Mouse (Mus musculus) midbrain, embryonic 16.5 days (tissue): ENCODE results near the gene Gsta1. TPM values are rescaled to one million over a fixed set of nuclear protein-coding genes. Genes with fewer than 3 reads are reported as not detected.

Experiments
- ATAC-seq: fragments of 200-750 bp; cut with Nextera tagmentation; 2 replicates; pipeline ENCODE4 v1.8.0; 2017; ENCODE audit warnings: moderate TSS enrichment
- H3K27ac ChIP-seq: fragments of 300-500 bp; sonication (generic); 2 replicates; pipeline ENCODE4 v1.5.1; 2014; ENCODE audit warnings: mild to moderate bottlenecking, low read length, mixed read lengths
- H3K27me3 ChIP-seq: fragments of 300-500 bp; sonication (generic); 2 replicates; pipeline ENCODE4 v1.6.1; 2014; ENCODE audit warnings: low read depth, low read length, mixed read lengths; ENCODE audit not compliant: control insufficient read depth, insufficient read depth
- H3K36me3 ChIP-seq: fragments of 300-500 bp; sonication (generic); 2 replicates; pipeline ENCODE4 v1.6.1; 2014; ENCODE audit warnings: mild to moderate bottlenecking, low read length, moderate library complexity, mixed read lengths; ENCODE audit not compliant: control insufficient read depth, insufficient read depth
- H3K4me1 ChIP-seq: fragments of 300-500 bp; sonication (generic); 2 replicates; pipeline ENCODE4 v1.6.1; 2014; ENCODE audit warnings: mild to moderate bottlenecking, low read length, mixed read lengths; ENCODE audit not compliant: control insufficient read depth, insufficient read depth
- H3K4me2 ChIP-seq: fragments of 300-500 bp; sonication (generic); 2 replicates; pipeline ENCODE4 v1.6.1; 2014; ENCODE audit warnings: mild to moderate bottlenecking, low read length, mixed read lengths
- H3K4me3 ChIP-seq: fragments of 300-500 bp; sonication (generic); 2 replicates; pipeline ENCODE4 v1.5.1; 2014; ENCODE audit warnings: low read depth, mild to moderate bottlenecking, low read length, moderate library complexity, mixed read lengths
- H3K9ac ChIP-seq: fragments of 300-500 bp; sonication (generic); 2 replicates; pipeline ENCODE4 v1.6.1; 2014; ENCODE audit warnings: low read depth, low read length, mixed read lengths
- H3K9me3 ChIP-seq: fragments of 300-500 bp; sonication (generic); replicated peaks from 2 replicates; pipeline ENCODE4 v1.6.1; 2014; ENCODE audit warnings: mild to moderate bottlenecking, low read length, mixed read lengths; ENCODE audit not compliant: control insufficient read depth, poor library complexity, severe bottlenecking
- WGBS: fragments of 180-500 bp; shearing (Covaris S2); extraction: QIAGEN DNeasy Blood & Tissue Kit; methylation state at CpG from one replicate; pipeline ENCODE4 v1.1.7; 2014; 5-methylcytosine and 5-hydroxymethylcytosine counted together
- polyA plus RNA-seq: library from polyadenylated mRNA; unstranded; fragments of >200 nt; fragmentation: Nextera tagmentation; extraction: Ambion mirVana; gene quantifications from 2 replicates; pipeline ENCODE4 v1.2.1, GENCODE M21; 2015

Gsta1 gene
- polyA plus RNA-seq, 1 experiment from 2014 or later, result not detected

DNA sequence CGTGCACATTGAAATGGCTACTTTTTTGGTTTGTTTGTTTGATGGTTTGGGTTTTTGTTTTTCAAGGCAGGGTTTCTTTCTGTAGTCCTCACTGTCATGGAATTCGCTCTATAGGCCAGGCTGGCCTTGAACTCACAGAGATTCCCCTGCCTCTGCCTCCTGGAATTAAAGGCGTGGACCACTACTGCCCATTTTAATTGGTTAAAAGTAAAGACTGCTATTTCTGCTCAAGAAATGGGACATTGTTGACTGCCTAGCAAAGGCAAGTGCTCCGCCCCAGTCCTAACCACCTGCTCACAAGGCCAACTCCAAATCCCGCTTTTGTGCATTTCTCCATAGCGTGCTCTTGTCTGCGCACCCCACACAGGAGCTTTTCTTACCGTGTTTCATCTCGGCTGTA, 32.7 kb upstream of the Gsta1 start:
- H3K4me3 ChIP-seq, result no peak overlapping the region
- H3K4me1 ChIP-seq, result no peaks in the 10 kb centered on the region
- WGBS, result 94% methylated on average over 9 of the region's 9 CpGs
- H3K9ac ChIP-seq, result no peak overlapping the region
- no peak overlapping the region for H3K27ac ChIP-seq
- H3K36me3 ChIP-seq, result no peaks in the 10 kb centered on the region
- no peak overlapping the region for H3K4me2 ChIP-seq
- ATAC-seq, result no peak
- no peaks in the 10 kb centered on the region for H3K27me3 ChIP-seq
- no peaks in the 10 kb centered on the region for H3K9me3 ChIP-seq

DNA sequence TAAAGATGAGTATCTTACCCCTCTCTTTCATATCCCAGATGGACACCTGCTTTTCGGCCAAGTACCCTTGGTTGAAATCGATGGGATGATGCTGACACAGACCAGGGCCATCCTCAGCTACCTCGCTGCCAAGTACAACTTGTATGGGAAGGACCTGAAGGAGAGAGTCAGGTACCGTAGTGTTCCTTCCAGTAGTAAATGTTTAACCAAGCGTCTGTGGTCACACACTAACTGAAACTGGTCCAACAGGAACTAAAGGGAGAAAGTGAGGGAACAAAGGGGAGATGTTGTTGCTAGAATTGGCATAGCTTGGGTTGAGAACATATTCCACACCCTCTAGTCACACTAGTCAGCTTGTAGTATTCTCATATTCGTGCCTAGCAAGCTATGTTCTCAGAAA, 26.3 kb upstream of the Gsta1 start:
- ATAC-seq, result no peak
- H3K9me3 ChIP-seq, result no peaks in the 10 kb centered on the region
- H3K9ac ChIP-seq, result no peak overlapping the region
- no peaks in the 10 kb centered on the region for H3K27me3 ChIP-seq
- no peak overlapping the region for H3K4me3 ChIP-seq
- H3K4me1 ChIP-seq, result no peaks in the 10 kb centered on the region
- no peak overlapping the region for H3K4me2 ChIP-seq
- no peaks in the 10 kb centered on the region for H3K36me3 ChIP-seq
- H3K27ac ChIP-seq, result no peak overlapping the region
- 91% methylated on average over 6 of the region's 6 CpGs for WGBS

DNA sequence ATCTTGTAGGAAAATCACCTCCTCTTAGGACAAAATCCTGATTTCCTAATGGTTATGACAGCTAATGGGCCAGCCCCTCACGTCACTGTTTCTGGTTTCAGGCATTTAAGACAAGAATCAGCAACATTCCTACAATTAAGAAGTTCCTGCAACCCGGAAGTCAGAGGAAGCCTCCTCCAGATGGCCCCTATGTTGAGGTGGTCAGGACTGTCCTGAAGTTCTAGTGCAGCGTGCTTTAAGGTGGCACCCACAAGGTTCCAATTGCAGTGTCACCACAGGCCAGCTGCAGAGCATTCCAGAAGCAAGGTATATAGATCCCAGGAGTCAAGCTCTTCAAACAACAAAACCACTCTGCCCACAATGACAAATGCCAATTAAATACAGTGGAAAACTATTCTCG, 21.5 kb upstream of the Gsta1 start:
- Histone ChIP-seq H3K27ac (no peak overlapping the region), H3K4me3 (no peak overlapping the region), H3K9me3 (no peaks in the 10 kb centered on the region), H3K9ac (no peak overlapping the region), H3K4me1 (no peaks in the 10 kb centered on the region), H3K36me3 (no peaks in the 10 kb centered on the region), H3K27me3 (no peaks in the 10 kb centered on the region), H3K4me2 (no peak overlapping the region)
- WGBS, result 87% methylated on average over 4 of the region's 4 CpGs
- ATAC-seq, result no peak

DNA sequence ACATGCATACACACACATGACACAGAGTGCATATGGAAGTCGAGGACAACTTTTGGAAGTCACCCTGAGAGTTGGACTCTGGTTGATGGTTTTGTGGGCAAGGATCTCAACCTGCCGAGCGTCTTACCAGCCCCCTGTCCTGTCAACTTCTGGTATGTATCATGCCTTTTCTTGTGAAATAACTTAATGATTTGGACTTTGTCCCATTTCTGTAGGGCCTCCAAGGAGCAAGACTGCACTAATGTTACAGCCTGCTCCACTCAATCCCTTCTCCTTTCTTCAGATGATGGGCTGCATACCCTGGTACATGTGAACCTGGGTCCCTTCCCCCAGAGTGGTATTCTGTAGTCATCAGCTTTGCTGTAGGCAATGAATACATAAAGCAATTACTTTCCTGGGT, 20.4 kb upstream of the Gsta1 start:
- 91% methylated on average over 3 of the region's 3 CpGs for WGBS
- no peak for ATAC-seq
- H3K27me3 ChIP-seq, result no peaks in the 10 kb centered on the region
- H3K9me3 ChIP-seq, result no peaks in the 10 kb centered on the region
- H3K4me2 ChIP-seq, result no peak overlapping the region
- no peak overlapping the region for H3K27ac ChIP-seq
- H3K36me3 ChIP-seq, result no peaks in the 10 kb centered on the region
- no peak overlapping the region for H3K4me3 ChIP-seq
- H3K9ac ChIP-seq, result no peak overlapping the region
- H3K4me1 ChIP-seq, result no peaks in the 10 kb centered on the region

DNA sequence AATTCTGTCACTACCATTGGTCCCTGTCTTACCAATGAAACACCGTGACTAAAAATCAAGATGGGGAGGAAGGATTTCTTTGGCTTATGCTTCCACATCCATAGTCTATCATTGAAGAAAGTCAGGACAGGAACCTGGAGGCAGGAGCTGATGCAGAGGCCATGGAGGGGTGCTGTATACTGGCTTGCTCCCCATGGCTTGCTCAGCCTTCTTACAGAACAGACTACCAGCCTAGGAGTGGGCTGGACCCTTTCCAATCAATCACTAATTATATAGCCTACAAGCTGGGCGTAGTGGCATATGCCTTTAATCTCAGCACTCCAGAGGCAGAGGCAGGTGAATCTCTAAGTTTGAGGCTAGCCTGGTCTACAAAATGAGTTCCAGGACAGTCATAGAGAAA, 19.6 kb upstream of the Gsta1 start:
- H3K9me3 ChIP-seq, result no peaks in the 10 kb centered on the region
- no peaks in the 10 kb centered on the region for H3K36me3 ChIP-seq
- H3K27me3 ChIP-seq, result no peaks in the 10 kb centered on the region
- H3K9ac ChIP-seq, result no peak overlapping the region
- H3K4me1 ChIP-seq, result no peaks in the 10 kb centered on the region
- H3K4me3 ChIP-seq, result no peak overlapping the region
- no peak overlapping the region for H3K4me2 ChIP-seq
- ATAC-seq, result no peak
- no peak overlapping the region for H3K27ac ChIP-seq
- WGBS, result 96% methylated on average over 2 of the region's 2 CpGs

DNA sequence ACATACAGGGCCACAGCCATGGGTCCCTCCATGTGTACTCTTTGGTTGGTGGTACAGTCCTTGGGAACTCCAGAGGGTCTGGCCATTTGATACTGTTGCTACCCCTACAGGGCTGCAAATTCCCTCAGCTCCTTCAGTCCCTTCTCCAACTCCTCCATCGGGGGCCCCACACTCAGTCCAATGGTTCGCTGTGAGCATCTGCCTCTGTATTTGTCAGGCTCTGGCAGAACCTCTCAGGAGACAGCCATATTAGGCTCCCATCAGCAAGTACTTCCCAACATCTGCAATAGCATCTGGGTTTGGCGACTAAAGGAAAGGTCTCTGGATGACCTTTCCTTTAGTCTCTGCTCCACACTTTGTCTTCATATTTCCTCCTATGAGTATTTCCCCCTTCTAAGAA, 18.9 kb upstream of the Gsta1 start:
- Histone ChIP-seq H3K4me2 (no peak overlapping the region), H3K9me3 (no peaks in the 10 kb centered on the region), H3K27me3 (no peaks in the 10 kb centered on the region), H3K9ac (no peak overlapping the region), H3K36me3 (no peaks in the 10 kb centered on the region), H3K27ac (no peak overlapping the region), H3K4me1 (no peaks in the 10 kb centered on the region), H3K4me3 (no peak overlapping the region)
- no peak for ATAC-seq
- 95% methylated on average over 3 of the region's 3 CpGs for WGBS

DNA sequence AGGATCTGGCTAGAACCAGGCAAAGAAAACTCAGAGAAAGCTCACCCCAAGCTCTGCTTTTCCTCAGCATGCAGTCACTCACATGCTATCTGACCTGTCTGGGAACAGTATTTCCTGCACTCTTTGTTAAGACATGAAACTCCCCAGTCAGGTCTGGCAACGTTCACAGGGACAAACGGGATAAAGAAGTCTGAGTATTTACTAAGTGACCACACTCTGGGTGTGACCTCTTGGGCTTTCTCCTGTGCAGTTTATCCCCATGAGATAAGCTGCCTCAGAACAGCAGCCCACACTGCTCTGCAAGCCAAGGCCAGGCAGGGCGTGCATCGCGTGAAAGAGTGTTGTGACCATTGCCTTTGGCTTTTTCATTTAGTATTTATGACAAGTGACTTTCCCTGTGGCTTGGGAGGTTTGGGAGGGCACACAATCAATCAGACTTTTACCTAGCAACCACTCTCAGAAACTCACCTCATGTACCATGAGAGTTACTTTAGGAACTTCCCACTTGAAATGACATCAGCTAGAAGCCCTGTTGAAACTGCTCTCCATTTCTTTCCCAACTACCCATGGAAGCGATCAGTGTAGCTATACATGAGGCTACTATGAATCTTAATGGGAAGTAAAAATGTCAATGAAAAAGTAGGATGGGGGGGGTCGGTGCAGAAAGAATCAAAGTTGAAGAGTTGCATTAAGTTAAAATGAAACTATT, 18.0 kb upstream of the Gsta1 start:
- 84% methylated on average over 7 of the region's 7 CpGs for WGBS
- H3K4me2 ChIP-seq, result no peak overlapping the region
- H3K4me1 ChIP-seq, result no peaks in the 10 kb centered on the region
- ATAC-seq, result no peak
- H3K9me3 ChIP-seq, result no peaks in the 10 kb centered on the region
- no peaks in the 10 kb centered on the region for H3K27me3 ChIP-seq
- no peaks in the 10 kb centered on the region for H3K36me3 ChIP-seq
- H3K9ac ChIP-seq, result no peak overlapping the region
- H3K4me3 ChIP-seq, result no peak overlapping the region
- no peak overlapping the region for H3K27ac ChIP-seq

DNA sequence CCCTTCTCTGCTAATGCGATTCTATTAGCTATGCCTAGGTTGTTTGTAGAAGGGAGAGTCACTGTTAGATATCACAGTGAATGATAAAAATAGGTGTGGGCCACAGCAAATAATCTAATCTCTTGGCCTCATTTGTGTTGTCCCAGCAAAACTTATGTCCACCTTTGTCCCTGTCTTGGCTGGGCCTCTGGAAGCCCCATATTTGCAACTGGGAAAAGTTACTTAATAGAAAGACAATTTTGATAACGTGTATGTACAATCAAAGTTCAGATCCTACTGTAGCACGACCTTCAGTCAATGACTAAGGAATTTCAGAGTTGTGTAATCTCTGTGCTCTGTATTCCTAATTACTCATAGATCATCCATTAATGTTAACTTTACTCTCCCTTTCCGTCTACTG, 13.4 kb upstream of the Gsta1 start:
- H3K36me3 ChIP-seq, result no peaks in the 10 kb centered on the region
- H3K27me3 ChIP-seq, result no peaks in the 10 kb centered on the region
- no peak for ATAC-seq
- H3K4me1 ChIP-seq, result no peaks in the 10 kb centered on the region
- H3K4me2 ChIP-seq, result no peak overlapping the region
- 85% methylated on average over 4 of the region's 4 CpGs for WGBS
- no peak overlapping the region for H3K9ac ChIP-seq
- H3K9me3 ChIP-seq, result no peaks in the 10 kb centered on the region
- H3K27ac ChIP-seq, result no peak overlapping the region
- H3K4me3 ChIP-seq, result no peak overlapping the region

DNA sequence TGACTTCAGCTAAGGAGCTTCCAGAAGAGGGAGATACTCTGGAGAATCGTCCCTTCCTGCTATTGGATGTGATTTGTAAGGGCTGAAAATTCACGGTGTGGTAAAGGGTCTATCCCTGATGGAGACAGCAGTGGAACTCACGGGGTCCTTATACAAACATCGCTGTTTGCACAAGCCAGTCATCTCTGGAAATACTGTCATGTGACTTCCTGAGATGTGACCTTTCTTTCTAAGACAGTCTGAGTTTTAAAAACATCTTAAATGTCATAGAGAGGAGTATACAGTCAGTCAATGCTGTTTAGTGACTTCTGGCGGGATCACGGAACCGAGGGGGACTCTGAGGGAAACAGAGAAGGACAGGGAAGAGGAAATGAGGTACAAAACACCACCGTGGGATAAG, 7.8 kb upstream of the Gsta1 start:
- H3K9me3 ChIP-seq, result no peaks in the 10 kb centered on the region
- H3K9ac ChIP-seq, result no peak overlapping the region
- no peak overlapping the region for H3K27ac ChIP-seq
- H3K4me1 ChIP-seq, result no peaks in the 10 kb centered on the region
- H3K36me3 ChIP-seq, result no peaks in the 10 kb centered on the region
- ATAC-seq, result no peak
- H3K4me3 ChIP-seq, result no peak overlapping the region
- no peak overlapping the region for H3K4me2 ChIP-seq
- H3K27me3 ChIP-seq, result no peaks in the 10 kb centered on the region
- 78% methylated on average over 8 of the region's 8 CpGs for WGBS
